Mouse (Mus musculus) embryonic facial prominence, embryonic 10.5 days (tissue): Measurements from ENCODE around the gene Prss35. TPM values are rescaled to one million over a fixed set of nuclear protein-coding genes. Genes with fewer than 3 reads are reported as not detected.

ENCODE experiments used
- DNase-seq: peaks from one replicate; pipeline ENCODE4 v3.0.0-alpha.2; 2017; ENCODE audit warnings: low spot score
- H3K27ac ChIP-seq: fragments of 300-500 bp; sonication (generic); replicated peaks from 2 replicates; pipeline ENCODE4 v1.5.1; 2016; ENCODE audit warnings: mild to moderate bottlenecking
- H3K27me3 ChIP-seq: fragments of 300-500 bp; sonication (generic); replicated peaks from 2 replicates; pipeline ENCODE4 v1.6.1; 2016; ENCODE audit warnings: low read depth, mild to moderate bottlenecking; ENCODE audit not compliant: poor library complexity, severe bottlenecking
- H3K36me3 ChIP-seq: fragments of 300-500 bp; sonication (generic); replicated peaks from 2 replicates; pipeline ENCODE4 v1.6.1; 2016; ENCODE audit warnings: mild to moderate bottlenecking, moderate library complexity
- H3K4me1 ChIP-seq: fragments of 300-500 bp; sonication (generic); 2 replicates; pipeline ENCODE4 v1.6.1; 2016
- H3K4me3 ChIP-seq: fragments of 300-500 bp; sonication (generic); 2 replicates; pipeline ENCODE4 v1.5.1; 2016; ENCODE audit warnings: mild to moderate bottlenecking, moderate library complexity
- H3K9me3 ChIP-seq: fragments of 300-500 bp; sonication (generic); 2 replicates; pipeline ENCODE4 v1.6.1; 2016; ENCODE audit warnings: mild to moderate bottlenecking
- WGBS: fragments of 180-500 bp; shearing (Covaris S2); methylation state at CpG from one replicate; pipeline ENCODE4 v1.1.7; 2016; 5-methylcytosine and 5-hydroxymethylcytosine counted together
- polyA plus RNA-seq: library from polyadenylated mRNA; unstranded; fragments of >200 nt; fragmentation: Nextera tagmentation; extraction: Ambion mirVana; gene quantifications from 2 replicates; pipeline ENCODE4 v1.2.1, GENCODE M21; 2016

The Prss35 gene
- 1.7 and 3.0 TPM in 2 replicates for polyA plus RNA-seq

DNA sequence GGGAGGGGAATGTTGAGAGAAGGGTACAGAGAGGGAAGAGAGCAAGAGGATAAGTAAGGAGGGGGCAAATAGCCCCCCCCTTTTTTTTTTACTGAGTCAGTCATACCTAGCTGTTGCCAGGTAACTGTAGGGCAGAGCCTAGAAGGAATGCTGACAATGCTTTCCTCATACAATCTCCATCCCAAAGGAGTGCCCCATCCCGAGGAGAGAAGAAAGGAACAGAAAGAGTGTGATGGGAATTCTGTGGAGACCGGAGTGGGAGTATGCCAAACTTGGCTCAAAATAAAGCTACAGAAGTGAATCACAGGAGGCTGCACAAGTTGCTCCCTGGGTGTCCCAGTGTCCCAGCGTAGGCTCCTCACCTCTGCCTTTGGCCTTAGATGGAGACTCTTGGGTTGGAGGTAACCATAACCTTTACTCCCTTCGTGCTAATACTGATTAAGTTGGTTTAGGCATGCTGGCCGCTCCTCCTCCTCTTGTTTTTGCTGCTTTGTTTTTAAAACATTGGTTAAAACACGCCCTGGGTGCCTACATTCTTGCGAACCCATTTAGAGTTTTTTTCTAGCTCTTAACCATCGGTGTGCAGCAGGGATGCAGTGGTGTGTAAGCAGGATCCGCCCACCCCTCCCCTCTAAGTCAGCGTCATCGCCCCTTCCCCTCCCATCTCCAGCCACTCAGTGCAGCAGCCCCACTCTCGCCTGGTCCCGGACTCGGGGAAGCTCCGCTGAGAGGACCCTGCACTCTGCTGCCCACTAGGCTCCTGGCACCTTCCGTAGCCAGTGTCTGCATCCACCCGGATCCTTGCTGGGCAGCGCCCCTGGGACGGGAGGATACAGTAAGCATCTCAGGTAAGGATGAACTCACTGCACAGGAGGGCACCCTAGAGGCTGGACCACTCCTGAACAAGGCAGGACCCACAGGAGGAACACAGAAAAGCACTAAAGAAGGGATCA is at the start of gene Prss35:
Prss35 (plus strand) TSS at position 691 of the 953 bp plus-strand sequence.
- Histone ChIP-seq H3K9me3 (no peaks in the 10 kb centered on the region), H3K36me3 (no peaks in the 10 kb centered on the region), H3K27me3 (peaks cover 33% of the 10 kb centered on the region), H3K27ac (peak within 1 kb of the TSS; percentile 59), H3K4me1 (peaks cover 15% of the 10 kb centered on the region), H3K4me3 (peak within 1 kb of the TSS; percentile 55)
- WGBS, result 4% methylated on average over 19 of the region's 19 CpGs
- DNase-seq, result peak; percentile 75

DNA sequence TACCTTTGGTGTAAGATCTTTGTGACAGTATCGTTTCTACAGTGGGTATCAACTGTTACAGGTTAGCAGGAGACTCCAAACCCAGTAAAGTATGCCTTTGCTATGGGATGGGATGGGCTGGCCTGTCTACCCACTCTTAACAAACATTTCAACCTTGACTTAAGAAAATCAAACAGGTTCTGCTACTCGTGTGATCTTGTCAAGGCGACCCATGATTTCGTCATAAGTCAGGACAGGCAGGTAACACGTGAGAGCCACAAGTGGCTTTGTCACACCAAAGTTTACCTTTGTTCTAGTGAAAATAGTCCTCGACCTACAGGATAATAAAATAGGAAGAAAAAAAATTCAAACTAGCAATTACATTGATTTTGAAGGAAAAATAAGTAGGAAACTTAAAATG is 49.5 kb upstream of the Prss35 start:
- H3K4me3 ChIP-seq, result no peak overlapping the region
- no peak for DNase-seq
- peaks cover 9% of the 10 kb centered on the region for H3K4me1 ChIP-seq
- no peaks in the 10 kb centered on the region for H3K36me3 ChIP-seq
- WGBS, result 89% methylated on average over 6 of the region's 6 CpGs
- H3K27ac ChIP-seq, result no peak overlapping the region
- peaks cover 14% of the 10 kb centered on the region; the same call in 1 of the 2 replicates for H3K27me3 ChIP-seq
- no peaks in the 10 kb centered on the region for H3K9me3 ChIP-seq

DNA sequence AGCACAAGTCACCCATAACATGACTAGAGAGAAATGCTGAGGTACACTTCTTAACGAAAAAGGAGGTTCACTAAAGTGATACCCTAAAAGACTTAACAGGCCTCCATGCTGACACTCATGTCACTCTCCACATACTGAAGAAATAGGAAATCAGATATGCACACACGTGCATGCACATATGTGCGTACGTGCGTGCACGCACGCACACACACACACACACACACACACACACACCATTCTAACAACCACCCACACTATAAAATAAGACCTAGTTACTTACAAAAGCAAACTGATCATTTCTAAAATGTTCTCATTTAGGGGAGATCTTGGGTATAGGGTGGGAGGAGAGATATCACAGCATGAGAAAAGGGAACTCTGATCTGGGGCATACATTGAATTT is 48.8 kb upstream of the Prss35 start:
- Histone ChIP-seq H3K27ac (no peak overlapping the region), H3K36me3 (no peaks in the 10 kb centered on the region), H3K4me1 (peaks cover 9% of the 10 kb centered on the region), H3K4me3 (peak overlapping the region; percentile 85; the same call in 1 of the 2 replicates), H3K27me3 (peaks cover 14% of the 10 kb centered on the region; the same call in 1 of the 2 replicates), H3K9me3 (no peaks in the 10 kb centered on the region)
- DNase-seq, result no peak
- WGBS, result 95% methylated on average over 7 of the region's 7 CpGs

DNA sequence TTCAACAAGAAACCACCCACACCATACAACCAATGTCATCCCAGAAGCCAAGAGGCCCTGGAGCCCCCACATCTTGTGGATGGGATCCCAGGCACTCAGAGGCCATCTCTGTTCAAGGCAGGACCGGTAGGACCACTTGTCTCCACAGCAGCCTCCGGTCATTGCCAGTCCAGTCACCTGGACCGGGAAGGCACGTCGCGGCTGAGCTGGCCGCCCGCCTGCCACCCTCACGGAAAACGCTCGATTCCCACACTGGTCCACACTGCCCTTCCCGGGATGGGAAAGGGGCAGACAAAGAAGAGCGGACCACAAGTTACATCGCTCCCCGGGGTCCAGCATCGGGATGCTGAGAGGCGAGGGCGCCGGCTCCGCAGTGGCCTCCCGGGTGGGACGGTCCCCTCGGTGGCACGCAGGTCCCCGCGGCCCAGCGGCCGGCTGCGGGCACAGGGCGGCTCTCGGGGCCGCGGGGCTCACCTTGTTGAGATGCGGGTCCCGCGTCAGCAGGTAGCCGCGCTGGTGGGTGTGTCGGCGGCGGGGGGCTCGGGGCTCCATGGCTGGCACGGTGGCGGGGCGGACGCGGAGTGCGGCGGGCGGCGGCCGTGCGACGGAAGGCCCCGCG is 48.1 kb upstream of the Prss35 start:
- Histone ChIP-seq H3K4me1 (peaks cover 9% of the 10 kb centered on the region), H3K27me3 (peaks cover 14% of the 10 kb centered on the region; the same call in 1 of the 2 replicates), H3K27ac (peak overlapping the region; percentile 88), H3K4me3 (peak overlapping the region; percentile 85), H3K36me3 (no peaks in the 10 kb centered on the region), H3K9me3 (no peaks in the 10 kb centered on the region)
- peak; percentile 64 for DNase-seq
- WGBS, result 1% methylated on average over 56 of the region's 56 CpGs

DNA sequence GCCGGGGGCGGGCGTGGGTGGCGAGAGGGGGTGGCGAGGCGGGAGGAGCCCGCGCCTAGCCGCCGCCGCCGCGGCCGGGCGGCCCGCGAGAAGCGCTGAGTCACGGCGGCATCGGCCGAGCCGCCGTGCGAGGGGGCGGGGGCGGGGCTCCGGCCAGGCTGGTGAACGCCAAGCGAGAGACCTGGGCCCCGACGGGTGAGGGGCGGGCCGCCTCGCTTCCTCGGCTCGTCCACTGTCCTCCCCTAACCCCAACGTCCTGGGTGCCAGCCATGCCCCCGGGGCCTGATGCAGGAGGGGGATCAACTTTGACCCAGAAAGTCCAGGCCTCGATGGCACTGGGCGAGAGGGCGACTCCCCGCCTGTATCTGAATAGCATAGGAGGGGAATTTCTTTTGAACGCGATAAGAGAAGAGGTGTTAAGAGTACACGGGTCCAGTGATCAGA is 47.6 kb upstream of the Prss35 start, which contains the start of gene Me1:
Me1 (minus strand) TSS at position 136 of the 444 bp plus-strand sequence.
- Histone ChIP-seq H3K4me3 (peak within 1 kb of the TSS; percentile 85), H3K27me3 (peaks cover 14% of the 10 kb centered on the region; the same call in 1 of the 2 replicates), H3K4me1 (peaks cover 9% of the 10 kb centered on the region), H3K27ac (peak within 1 kb of the TSS; percentile 88), H3K9me3 (no peaks in the 10 kb centered on the region), H3K36me3 (no peaks in the 10 kb centered on the region)
- peak; percentile 73 for DNase-seq
- under 1% methylated on average over 46 of the region's 46 CpGs for WGBS

DNA sequence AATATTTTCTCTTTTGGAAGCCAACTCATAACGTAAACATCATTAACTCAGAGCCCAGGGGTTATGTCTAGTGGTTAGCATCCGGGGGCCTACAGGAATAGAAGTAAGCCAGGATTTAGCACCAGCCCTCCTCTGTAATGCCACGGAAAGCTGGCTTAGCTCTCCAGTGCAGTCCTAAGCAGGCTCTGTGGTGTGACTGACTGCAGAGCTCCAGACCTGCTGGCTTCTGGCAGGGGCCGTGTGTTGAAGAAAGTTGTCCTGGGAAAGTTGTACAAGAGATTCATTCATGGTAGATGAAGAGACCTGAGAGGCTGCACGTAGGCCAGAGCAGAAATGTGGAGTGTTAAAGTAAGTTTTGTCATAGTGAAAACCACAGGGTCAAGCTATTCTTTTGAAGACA is 42.2 kb upstream of the Prss35 start:
- Histone ChIP-seq H3K4me1 (peaks cover 4% of the 10 kb centered on the region), H3K9me3 (no peaks in the 10 kb centered on the region), H3K4me3 (no peak overlapping the region), H3K36me3 (no peaks in the 10 kb centered on the region), H3K27me3 (peaks cover 8% of the 10 kb centered on the region; the same call in 1 of the 2 replicates), H3K27ac (no peak overlapping the region)
- peak; percentile 24 for DNase-seq
- 28% methylated on average over 5 of the region's 5 CpGs for WGBS

DNA sequence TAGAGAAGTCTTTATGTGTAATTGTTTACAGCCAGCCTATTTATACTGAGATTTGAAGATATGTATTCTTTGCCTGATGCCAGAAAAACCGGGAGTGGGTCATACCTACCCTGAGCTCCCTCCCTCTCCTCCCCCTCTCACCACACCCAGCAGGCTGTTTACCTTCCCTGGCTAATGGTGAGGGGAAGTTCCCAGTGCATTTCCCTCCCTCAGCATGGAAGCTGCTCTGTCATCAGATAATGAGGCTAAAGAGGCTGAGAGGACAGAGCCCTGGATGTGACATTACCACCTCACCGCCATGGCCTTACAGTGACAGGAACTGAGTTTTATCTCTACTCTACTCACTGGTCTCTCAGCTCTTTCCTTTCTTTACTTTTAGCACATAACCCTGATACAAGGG is 41.6 kb upstream of the Prss35 start:
- no peaks in the 10 kb centered on the region for H3K9me3 ChIP-seq
- no peaks in the 10 kb centered on the region for H3K36me3 ChIP-seq
- no peak overlapping the region for H3K4me3 ChIP-seq
- peaks cover 4% of the 10 kb centered on the region for H3K4me1 ChIP-seq
- H3K27ac ChIP-seq, result no peak overlapping the region
- H3K27me3 ChIP-seq, result peaks cover 2% of the 10 kb centered on the region; the same call in 1 of the 2 replicates
- DNase-seq, result no peak
- WGBS, result 17% methylated on average over 2 of the region's 2 CpGs

DNA sequence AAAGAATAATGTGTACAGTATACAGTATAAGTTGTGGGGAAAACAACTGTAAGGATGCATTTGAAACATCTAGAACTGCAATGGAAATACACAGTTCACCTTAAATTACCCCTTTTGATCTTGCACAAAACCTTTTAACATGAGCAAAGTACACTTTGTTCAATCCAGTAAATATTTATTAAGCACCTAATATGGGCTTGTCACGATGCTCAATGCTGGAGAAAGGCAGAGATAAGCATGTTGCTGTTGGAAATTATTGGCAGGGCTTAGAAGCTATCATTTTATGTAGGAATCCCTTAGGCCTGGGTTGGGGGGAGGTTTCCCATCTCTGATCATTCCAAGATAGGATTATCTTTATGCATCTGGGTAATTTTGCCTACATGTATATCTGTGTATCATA is 36.0 kb upstream of the Prss35 start:
- H3K4me1 ChIP-seq, result no peaks in the 10 kb centered on the region
- no peaks in the 10 kb centered on the region for H3K9me3 ChIP-seq
- H3K27me3 ChIP-seq, result no peaks in the 10 kb centered on the region
- no peak overlapping the region for H3K4me3 ChIP-seq
- DNase-seq, result no peak
- 75% methylated on average over 1 of the region's 1 CpGs for WGBS
- H3K27ac ChIP-seq, result no peak overlapping the region
- H3K36me3 ChIP-seq, result no peaks in the 10 kb centered on the region

DNA sequence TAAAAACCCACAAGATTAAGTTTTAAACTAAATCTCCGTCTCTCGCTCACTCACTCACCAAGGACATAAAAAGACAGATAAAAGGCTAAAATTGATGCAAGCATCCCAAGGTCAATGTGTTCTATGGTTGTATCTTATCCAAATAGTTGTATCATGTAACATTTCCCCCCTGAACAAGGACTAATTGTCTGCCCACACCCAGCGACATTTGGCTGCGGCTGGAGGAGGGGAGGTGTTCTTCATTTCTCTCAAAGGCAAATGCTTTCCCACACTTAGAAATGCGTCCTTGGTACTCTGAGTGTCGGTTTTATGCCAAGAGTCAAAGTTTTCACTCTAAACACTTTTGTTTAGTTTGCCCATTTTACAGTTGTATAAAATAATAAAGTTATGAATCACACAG is 34.5 kb upstream of the Prss35 start:
- no peaks in the 10 kb centered on the region for H3K36me3 ChIP-seq
- H3K4me3 ChIP-seq, result no peak overlapping the region
- H3K4me1 ChIP-seq, result no peaks in the 10 kb centered on the region
- WGBS, result 66% methylated on average over 6 of the region's 6 CpGs
- H3K9me3 ChIP-seq, result no peaks in the 10 kb centered on the region
- no peak overlapping the region for H3K27ac ChIP-seq
- DNase-seq, result no peak
- no peaks in the 10 kb centered on the region for H3K27me3 ChIP-seq

DNA sequence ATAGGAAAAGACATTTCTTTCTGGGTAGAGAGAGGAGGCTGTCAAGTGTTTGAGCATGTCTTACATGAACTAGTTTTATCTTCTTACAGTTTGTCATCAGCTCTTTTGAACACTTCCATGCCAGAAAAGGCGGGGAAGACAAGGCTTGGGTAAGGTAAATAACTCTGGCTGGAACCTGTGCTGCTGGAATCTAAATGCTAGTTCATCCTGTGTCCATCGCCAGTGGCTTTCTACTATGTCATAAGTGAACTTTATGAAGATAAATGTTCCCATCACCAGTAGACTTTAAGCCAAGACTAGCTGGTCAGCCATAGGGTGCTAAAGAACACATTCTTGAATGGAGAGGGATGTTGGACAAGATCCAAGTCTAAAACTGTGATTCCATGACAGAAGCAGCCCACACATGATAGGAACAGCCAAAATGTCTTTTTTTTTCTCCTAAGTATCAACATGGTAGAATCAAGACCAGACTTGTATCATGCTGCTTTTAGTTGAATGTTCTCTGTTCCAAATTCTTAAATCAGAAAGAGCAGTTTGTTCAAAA is 33.3 kb upstream of the Prss35 start:
- no peaks in the 10 kb centered on the region for H3K36me3 ChIP-seq
- H3K9me3 ChIP-seq, result no peaks in the 10 kb centered on the region
- no peak overlapping the region for H3K4me3 ChIP-seq
- no peaks in the 10 kb centered on the region for H3K27me3 ChIP-seq
- no peak overlapping the region for H3K27ac ChIP-seq
- DNase-seq, result no peak
- WGBS, result 87% methylated on average over 2 of the region's 2 CpGs
- no peaks in the 10 kb centered on the region for H3K4me1 ChIP-seq

DNA sequence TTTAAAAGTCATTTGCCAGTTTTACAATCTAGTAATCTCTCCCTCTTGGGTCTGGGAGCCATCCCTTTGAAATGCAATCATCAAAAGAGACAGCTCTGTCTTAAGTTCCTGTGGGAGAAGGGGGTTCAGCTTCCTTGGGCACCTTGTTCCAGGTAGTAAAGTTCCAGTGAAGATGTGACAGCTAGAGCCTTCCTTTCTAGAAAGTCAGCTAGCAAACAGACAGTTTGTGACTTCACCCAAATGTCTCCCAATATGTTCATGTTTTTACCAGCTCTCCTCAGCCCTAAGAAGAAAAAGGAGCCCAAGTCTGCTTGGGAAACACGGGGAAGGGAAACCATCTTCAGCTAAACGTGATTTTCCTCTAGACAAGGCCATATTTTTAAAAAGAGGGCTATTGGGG is 30.8 kb upstream of the Prss35 start:
- Histone ChIP-seq H3K27me3 (no peaks in the 10 kb centered on the region), H3K4me3 (no peak overlapping the region), H3K9me3 (no peaks in the 10 kb centered on the region), H3K36me3 (no peaks in the 10 kb centered on the region), H3K27ac (no peak overlapping the region), H3K4me1 (no peaks in the 10 kb centered on the region)
- WGBS, result 77% methylated on average over 2 of the region's 2 CpGs
- DNase-seq, result no peak

DNA sequence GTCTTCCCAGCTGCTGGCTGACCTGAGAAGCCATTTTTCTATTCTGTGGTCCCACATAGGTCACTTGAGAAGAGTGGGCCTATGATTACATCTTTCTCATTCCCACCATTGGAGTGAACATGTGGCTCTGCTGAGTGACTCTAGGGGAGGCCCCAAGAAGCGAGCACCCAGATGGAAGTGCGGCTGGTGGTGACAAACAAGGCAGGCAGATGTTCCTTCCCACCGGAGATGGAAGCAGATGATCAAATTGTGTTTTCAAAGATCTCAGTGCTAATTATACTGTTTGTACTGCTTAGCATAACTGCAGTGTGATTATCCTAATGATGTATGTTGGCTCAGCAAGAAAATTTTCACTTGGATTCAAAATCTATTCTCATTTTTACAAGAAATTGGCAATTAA is 29.4 kb upstream of the Prss35 start:
- WGBS, result 84% methylated on average over 3 of the region's 3 CpGs
- Histone ChIP-seq H3K9me3 (no peaks in the 10 kb centered on the region), H3K27me3 (no peaks in the 10 kb centered on the region), H3K27ac (no peak overlapping the region), H3K36me3 (no peaks in the 10 kb centered on the region), H3K4me1 (no peaks in the 10 kb centered on the region), H3K4me3 (no peak overlapping the region)
- DNase-seq, result no peak
